Mouse (Mus musculus): ENCODE results near the gene Dthd1.
A peak's percentile ranks its signal among the peaks of the same experiment; 100 is the strongest.

Gene Dthd1

GRCm38 (mm10) chr5:62858282-62858681 lies 44.7 kb downstream of the Dthd1 start:
- DNase-seq (ENCODE audit: low spot score in 2 of 2) = no peak

GRCm38 (mm10) chr5:62864348-62864747 lies 50.7 kb downstream of the Dthd1 start:
- DNase-seq (ENCODE audit: low spot score in 2 of 2) = no peak

GRCm38 (mm10) chr5:62867003-62867402 lies 53.4 kb downstream of the Dthd1 start:
- DNase-seq (ENCODE audit: low spot score in 2 of 2) = no peak

GRCm38 (mm10) chr5:62879530-62879929 lies 65.9 kb downstream of the Dthd1 start:
- DNase-seq (ENCODE audit: low spot score in 2 of 2) = no peak

- peak in 1 of 2 experiments; percentile 16 for DNase-seq (ENCODE audit: low spot score in 2 of 2)
Observed at GRCm38 (mm10) chr5:62895326-62895725, 81.7 kb downstream of the Dthd1 start.

GRCm38 (mm10) chr5:62906954-62907353 lies 93.3 kb downstream of the Dthd1 start:
- no peak for DNase-seq (ENCODE audit: low spot score in 2 of 2)

- no peak for DNase-seq (ENCODE audit: low spot score in 2 of 2)
Observed at GRCm38 (mm10) chr5:62909074-62909473, 95.5 kb downstream of the Dthd1 start.

- no peak for DNase-seq (ENCODE audit: low spot score in 2 of 2)
Observed at GRCm38 (mm10) chr5:62924616-62925015, 111.0 kb downstream of the Dthd1 start.

All from frontal cortex, postnatal 25 days (tissue).